7 mouse cellular contexts compared by ENCODE assay signal in genomic region chr5:24576801-24577182, GRCm38 (mm10). TPM values are rescaled to one million over a fixed set of nuclear protein-coding genes. Genes with fewer than 3 reads are reported as not detected.
DNase-seq lines count a peak whose midpoint lies in the region; ATAC-seq lines count a peak whose summit lies in the region.

No protein-coding gene starts in this region.

- no peak for DNase-seq in lung, postnatal 25 days (ENCODE audit: low spot score)
- peak; percentile 50 for DNase-seq in embryo, embryonic 10.5 days (ENCODE audit: low spot score)
- no peak for DNase-seq in T-cell, adult 2 months (ENCODE audit: low spot score)
- no peak for DNase-seq in right cerebral cortex, postnatal 36 days (ENCODE audit: low spot score in 2 of 2)

- no peaks in the 10 kb centered on the region for H3K9me3 ChIP-seq in lung, embryonic 16.5 days (ENCODE audit: control insufficient read depth, low read length)
- no peaks in the 10 kb centered on the region for H3K9me3 ChIP-seq in hindbrain, embryonic 13.5 days

- WGBS in lung, embryonic 16.5 days = under 1% methylated on average over 32 of the region's 32 CpGs
- under 1% methylated on average over 32 of the region's 32 CpGs for WGBS in hindbrain, embryonic 13.5 days

- H3K27ac ChIP-seq in lung, embryonic 16.5 days (ENCODE audit: low read length) = peak overlapping the region; percentile 94
- H3K27ac ChIP-seq in hindbrain, embryonic 13.5 days = peak overlapping the region; percentile 83

- peak overlapping the region; percentile 84 for H3K4me2 ChIP-seq in lung, embryonic 16.5 days (ENCODE audit: low read depth, low read length)
- peak overlapping the region; percentile 88 for H3K4me2 ChIP-seq in hindbrain, embryonic 13.5 days

- ATAC-seq in lung, embryonic 16.5 days (ENCODE audit: low read depth) = peak; percentile 15
- peak; percentile 28 for ATAC-seq in hindbrain, embryonic 13.5 days (ENCODE audit: low FRiP score)
- ATAC-seq in megakaryocyte-erythroid progenitor cell, adult 5-6 weeks (replicated peaks; ENCODE audit: low FRiP score, low TSS enrichment, poor library complexity, severe bottlenecking) = peak; percentile 30

- H3K4me1 ChIP-seq in lung, embryonic 16.5 days (replicated peaks; ENCODE audit: control insufficient read depth, insufficient read depth, low read length) = peaks cover 12% of the 10 kb centered on the region
- H3K4me1 ChIP-seq in hindbrain, embryonic 13.5 days (replicated peaks) = peaks cover 20% of the 10 kb centered on the region

- peaks cover 23% of the 10 kb centered on the region for H3K36me3 ChIP-seq in lung, embryonic 16.5 days (ENCODE audit: control insufficient read depth, insufficient read depth, low read length)
- H3K36me3 ChIP-seq in hindbrain, embryonic 13.5 days = peaks cover 34% of the 10 kb centered on the region

- peak overlapping the region; percentile 88 for H3K9ac ChIP-seq in lung, embryonic 16.5 days (ENCODE audit: low read length)
- H3K9ac ChIP-seq in hindbrain, embryonic 13.5 days = peak overlapping the region; percentile 81

- H3K4me3 ChIP-seq in lung, embryonic 16.5 days (ENCODE audit: low read length) = peak overlapping the region; percentile 88
- H3K4me3 ChIP-seq in hindbrain, embryonic 13.5 days = peak overlapping the region; percentile 76

- no peaks in the 10 kb centered on the region for H3K27me3 ChIP-seq in lung, embryonic 16.5 days (ENCODE audit: control insufficient read depth, insufficient read depth, low read depth, low read length)
- no peaks in the 10 kb centered on the region for H3K27me3 ChIP-seq in hindbrain, embryonic 13.5 days

RNA-seq across cellular contexts. Expression of gene Abcf2, which starts 0.5 kb away (rescaled TPM):
- 88.9 and 93.4 TPM in 2 replicates for polyA plus RNA-seq in lung, embryonic 16.5 days (2015; fragmentation: Nextera tagmentation; extraction: Ambion mirVana)
- polyA plus RNA-seq in hindbrain, embryonic 13.5 days (2015; fragmentation: Nextera tagmentation; extraction: Ambion mirVana) = 91.6 and 92.3 TPM in 2 replicates
- total RNA-seq in megakaryocyte-erythroid progenitor cell, adult 5-6 weeks (2014; fragmentation: Nextera tagmentation) = 70.2 and 80.7 TPM in 2 replicates
- total RNA-seq in megakaryocyte-erythroid progenitor cell, adult 5-6 weeks (2017) = 122 and 164 TPM in 2 replicates

RNA-seq across cellular contexts. Expression of gene Chpf2, which starts 9.7 kb away (rescaled TPM):
- 19.4 and 20.2 TPM in 2 replicates for polyA plus RNA-seq in lung, embryonic 16.5 days (2015; fragmentation: Nextera tagmentation; extraction: Ambion mirVana)
- polyA plus RNA-seq in hindbrain, embryonic 13.5 days (2015; fragmentation: Nextera tagmentation; extraction: Ambion mirVana) = 17.4 and 19.9 TPM in 2 replicates
- total RNA-seq in megakaryocyte-erythroid progenitor cell, adult 5-6 weeks (2014; fragmentation: Nextera tagmentation) = 12.0 and 14.7 TPM in 2 replicates
- total RNA-seq in megakaryocyte-erythroid progenitor cell, adult 5-6 weeks (2017) = 14.5 and 22.5 TPM in 2 replicates

RNA-seq across cellular contexts. Expression of gene 4931409K22Rik, which starts 20.2 kb away (rescaled TPM):
- polyA plus RNA-seq in lung, embryonic 16.5 days (2015; fragmentation: Nextera tagmentation; extraction: Ambion mirVana) = 0.14 TPM in 1 of 2 replicates, not detected in the other
- 0.12 and 0.19 TPM in 2 replicates for polyA plus RNA-seq in hindbrain, embryonic 13.5 days (2015; fragmentation: Nextera tagmentation; extraction: Ambion mirVana)
- total RNA-seq in megakaryocyte-erythroid progenitor cell, adult 5-6 weeks (2014; fragmentation: Nextera tagmentation) = not detected in 2 replicates
- not detected in 2 replicates for total RNA-seq in megakaryocyte-erythroid progenitor cell, adult 5-6 weeks (2017)

RNA-seq across cellular contexts. Expression of gene Asb10, which starts 36.0 kb away (rescaled TPM):
- 0.13 and 0.63 TPM in 2 replicates for polyA plus RNA-seq in lung, embryonic 16.5 days (2015; fragmentation: Nextera tagmentation; extraction: Ambion mirVana)
- 0.16 and 0.49 TPM in 2 replicates for polyA plus RNA-seq in hindbrain, embryonic 13.5 days (2015; fragmentation: Nextera tagmentation; extraction: Ambion mirVana)
- not detected in 2 replicates for total RNA-seq in megakaryocyte-erythroid progenitor cell, adult 5-6 weeks (2014; fragmentation: Nextera tagmentation)
- total RNA-seq in megakaryocyte-erythroid progenitor cell, adult 5-6 weeks (2017) = not detected in 2 replicates

RNA-seq across cellular contexts. Expression of gene Smarcd3, which starts 47.4 kb away (rescaled TPM):
- 21.1 and 22.2 TPM in 2 replicates for polyA plus RNA-seq in lung, embryonic 16.5 days (2015; fragmentation: Nextera tagmentation; extraction: Ambion mirVana)
- polyA plus RNA-seq in hindbrain, embryonic 13.5 days (2015; fragmentation: Nextera tagmentation; extraction: Ambion mirVana) = 86.2 and 87.6 TPM in 2 replicates
- not detected in 2 replicates for total RNA-seq in megakaryocyte-erythroid progenitor cell, adult 5-6 weeks (2014; fragmentation: Nextera tagmentation)
- total RNA-seq in megakaryocyte-erythroid progenitor cell, adult 5-6 weeks (2017) = not detected in 2 replicates
